Mouse (Mus musculus) layer of hippocampus, adult 9-11 months (tissue): ENCODE data around the gene Itga6.

Source experiments
- DNase-seq: peaks from one replicate; pipeline ENCODE4 v3.0.0; 2022

The Itga6 gene

DNA sequence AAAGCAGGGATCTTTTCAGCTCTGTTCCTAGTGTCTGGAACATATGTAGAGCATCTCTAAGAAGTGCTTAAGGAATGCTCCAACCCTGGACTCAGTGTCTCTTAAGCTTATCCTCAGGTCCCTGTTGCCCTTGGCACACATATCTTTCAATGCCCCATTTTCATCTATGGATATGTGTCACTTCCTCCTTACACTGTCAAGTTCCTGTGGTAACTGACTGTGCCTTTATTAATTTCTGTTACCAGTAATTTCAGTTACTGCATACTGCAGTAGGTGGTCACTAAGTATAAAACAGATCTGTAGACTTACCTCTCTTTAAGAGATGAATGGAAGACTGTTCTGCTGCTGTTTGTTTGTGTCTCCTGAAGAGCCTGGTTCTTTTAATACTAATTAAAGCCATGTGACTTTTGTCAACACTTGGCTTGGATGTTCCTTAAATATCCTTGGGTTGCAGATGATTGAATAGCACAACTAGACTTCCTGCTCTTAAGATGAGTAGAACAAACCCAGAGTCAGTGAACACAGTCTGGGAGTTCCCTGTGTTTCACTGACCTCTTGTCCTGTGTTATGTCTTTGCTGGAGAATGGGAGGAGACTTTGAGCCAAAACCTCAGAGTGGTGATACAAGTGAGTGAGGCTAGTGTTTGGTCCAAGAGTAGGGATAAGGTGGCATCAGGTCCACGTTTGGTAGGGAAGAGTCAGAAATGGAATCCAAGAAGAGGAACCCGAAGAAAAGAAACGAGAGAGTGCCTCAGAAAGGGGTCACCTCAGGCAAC lies 19.7 kb downstream of the Itga6 start:
- no peak for DNase-seq

DNA sequence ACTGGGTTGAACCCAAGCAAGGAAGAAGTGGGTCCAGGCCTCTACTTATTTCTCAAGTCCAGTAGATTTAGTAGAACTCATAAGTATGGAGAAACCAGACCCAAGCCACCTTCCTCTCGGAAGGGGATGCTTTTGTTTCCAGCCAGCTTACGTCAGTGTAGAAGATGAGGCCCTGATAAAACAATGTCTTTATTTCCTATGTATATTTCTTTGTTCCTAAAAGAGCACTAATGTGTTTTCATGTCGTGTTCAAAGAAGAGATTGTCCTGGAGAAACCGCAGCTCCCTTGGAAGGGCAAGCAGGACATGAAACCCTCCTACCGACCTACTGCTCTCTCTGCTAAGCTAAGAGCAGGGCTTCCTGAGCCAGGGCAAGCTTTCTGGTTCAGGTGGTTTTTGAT lies 20.6 kb downstream of the Itga6 start:
- no peak for DNase-seq

DNA sequence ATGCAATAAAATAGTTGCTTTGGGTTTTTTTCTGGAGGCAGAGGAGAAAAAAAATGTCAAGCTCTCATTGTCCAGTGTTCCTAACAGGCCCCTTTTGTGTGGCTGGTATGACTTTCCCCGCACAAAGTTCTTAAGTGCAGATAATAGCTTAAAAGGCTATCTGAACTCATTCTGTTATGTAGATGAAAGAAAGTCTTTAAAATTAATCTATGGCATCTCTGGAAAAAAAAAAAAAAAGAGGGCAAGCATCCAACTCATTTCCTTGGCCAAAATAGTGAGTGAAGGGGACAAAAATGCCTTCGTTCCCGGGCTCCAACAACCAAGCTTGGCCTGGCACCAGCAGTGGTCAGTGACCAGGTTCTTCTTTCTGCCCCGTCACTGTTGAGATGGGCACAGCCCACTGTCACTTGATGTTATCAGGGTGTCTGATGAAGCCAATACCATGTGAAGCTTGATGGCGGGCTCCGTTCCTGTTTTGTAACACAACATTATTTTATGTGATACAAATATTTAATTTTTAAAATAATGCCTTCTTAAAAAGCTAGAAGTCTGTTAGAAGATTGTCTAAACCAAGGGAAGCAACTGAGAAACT lies 21.7 kb downstream of the Itga6 start:
- DNase-seq, result no peak

- no peak for DNase-seq
Measured at GRCm38 (mm10) chr2:71771762-71772161, 26.3 kb downstream of the Itga6 start.

GRCm38 (mm10) chr2:71773714-71774113 lies 28.3 kb downstream of the Itga6 start:
- DNase-seq, result no peak

DNA sequence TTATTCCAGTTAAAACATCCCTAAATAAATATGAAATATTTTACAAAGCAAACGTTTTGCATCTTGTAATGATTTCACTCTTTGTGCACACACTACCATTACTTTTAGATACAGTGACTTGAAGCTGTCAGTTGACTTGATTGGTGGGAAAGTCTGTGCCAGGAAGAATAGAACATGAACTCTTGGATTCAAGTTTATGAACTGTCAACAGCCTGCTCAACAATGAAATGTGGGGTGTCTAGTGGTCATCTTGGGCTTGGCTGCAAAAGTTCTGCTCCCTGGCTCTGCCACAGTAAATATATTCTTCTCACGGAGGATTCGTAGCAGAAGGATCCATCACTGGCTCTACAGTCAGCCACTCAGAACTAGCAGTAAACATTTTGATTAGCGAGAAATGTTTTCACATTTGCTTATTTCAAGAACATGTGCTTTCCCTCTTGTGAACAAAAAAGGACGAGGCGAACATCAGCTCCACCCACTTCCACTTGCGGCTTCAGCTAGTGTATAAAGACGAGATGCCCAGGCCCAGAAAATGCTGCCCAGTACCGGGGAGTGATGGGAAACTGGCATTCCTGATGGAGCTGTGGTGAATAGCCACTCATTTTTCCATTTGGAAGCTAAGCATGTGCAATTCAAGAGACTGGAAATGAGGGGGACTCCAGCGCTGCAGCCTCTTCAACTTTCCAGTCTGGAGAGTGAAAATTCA lies 29.0 kb downstream of the Itga6 start:
- DNase-seq, result no peak

DNA sequence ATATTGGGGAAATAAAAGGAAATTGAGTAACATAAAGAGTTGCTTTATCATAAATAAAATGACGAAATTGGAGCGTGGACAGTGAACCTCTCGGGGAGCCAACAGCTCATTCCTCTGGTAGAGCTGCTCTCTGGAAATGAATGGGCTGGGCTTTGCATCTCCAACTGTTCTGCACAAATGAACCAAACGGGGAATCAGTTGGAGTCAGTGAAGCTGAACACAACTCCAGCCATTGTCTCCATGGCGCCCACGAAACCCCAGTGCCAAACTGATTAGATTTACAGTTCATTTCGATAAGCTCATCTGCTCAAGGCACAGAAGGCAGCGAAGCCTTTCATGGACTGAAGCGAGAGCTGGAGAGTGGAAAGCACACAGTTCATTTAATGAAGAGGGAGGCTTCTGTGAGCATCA lies 29.8 kb downstream of the Itga6 start:
- peak; percentile 71 for DNase-seq

DNA sequence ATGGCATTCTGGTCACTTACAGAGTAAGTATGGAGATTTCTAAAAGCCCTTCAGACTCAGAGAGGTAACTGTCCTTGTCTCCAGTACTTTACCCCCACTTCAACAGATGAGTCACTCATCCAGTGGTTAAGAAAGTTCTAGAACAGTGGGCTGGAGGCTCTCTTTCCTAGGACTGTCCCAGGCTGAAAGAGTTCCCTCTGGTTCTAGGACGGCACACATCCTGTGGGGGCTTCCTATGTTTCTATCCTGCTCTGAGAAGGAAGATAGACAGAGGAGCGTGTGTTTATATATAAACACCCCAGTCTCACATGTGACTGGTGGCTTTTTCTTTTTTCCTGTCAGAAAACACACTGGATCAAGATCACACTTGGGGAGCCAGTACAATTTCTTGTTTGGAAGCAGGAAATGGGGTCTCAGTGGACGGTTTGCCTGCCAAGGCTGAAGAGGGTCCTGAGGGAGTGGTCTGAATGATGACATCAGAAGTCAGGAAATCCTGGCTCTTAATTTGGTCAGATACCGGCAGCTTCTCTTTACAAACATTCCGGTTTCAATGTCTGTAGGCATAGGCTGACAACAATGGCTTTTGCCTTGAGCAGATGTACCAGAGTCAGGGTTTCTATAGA lies 34.0 kb downstream of the Itga6 start:
- DNase-seq, result no peak

DNA sequence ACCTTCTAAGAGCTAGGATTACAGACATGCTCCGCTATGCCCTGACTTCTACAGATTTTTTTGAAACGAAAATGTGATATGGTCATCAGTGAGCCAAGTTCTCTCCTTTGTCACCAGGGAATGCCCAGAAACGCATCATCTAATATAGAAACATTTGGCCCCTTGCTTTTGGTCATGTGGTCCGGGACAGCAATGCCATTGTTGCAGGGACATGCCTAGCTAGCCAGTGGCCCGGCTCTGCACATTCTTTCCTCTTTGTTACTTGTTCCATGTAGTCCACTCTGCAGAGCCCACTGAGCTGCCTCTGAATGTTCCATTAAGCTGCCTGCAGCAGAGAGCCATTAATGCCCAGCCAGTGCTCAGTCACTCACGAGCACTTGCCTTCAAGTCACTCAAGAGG lies 34.6 kb downstream of the Itga6 start:
- no peak for DNase-seq

DNA sequence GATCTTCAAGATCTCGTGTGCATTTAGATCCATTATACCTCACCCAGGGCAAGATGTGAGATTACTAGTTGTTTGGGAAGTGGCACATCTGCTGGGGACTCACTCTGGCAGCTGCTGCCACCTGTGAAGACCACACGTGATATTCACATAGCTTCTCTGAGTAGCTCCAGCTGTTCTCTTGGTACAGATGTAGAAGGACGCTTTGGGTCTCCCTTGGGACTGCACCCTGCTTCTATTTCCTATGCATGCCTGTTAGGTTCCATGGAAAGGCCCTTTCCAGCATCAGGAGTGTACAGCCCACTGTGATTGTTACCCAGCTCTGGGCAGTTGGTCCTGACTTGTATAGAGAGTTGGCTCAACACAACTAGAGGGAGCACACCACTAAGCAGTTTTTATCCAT lies 39.8 kb downstream of the Itga6 start:
- DNase-seq, result no peak

- no peak for DNase-seq
Measured at GRCm38 (mm10) chr2:71786060-71786459, 40.6 kb downstream of the Itga6 start.

- DNase-seq, result peak; percentile 11
Measured at GRCm38 (mm10) chr2:71786591-71787155, 41.3 kb downstream of the Itga6 start.

DNA sequence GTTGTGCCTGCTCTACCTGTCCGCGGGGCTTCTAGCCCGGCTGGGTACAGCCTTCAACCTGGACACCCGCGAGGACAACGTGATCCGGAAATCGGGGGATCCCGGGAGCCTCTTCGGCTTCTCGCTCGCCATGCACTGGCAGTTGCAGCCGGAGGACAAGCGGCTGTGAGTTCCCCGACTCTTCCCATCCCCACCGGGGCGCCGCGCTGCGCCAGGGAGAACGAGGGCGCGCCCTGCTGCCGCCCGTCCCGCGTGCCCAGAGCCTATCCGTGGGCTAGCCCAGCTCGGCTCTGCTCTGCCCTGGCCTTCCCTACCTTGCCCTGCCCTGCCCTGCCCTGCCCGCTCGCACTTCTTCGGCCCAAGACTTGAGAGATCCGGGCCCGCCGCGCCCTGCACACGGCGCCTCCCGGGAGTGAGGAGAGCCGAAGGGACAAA lies 41.8 kb downstream of the Itga6 start:
- peak; percentile 14 for DNase-seq

DNA sequence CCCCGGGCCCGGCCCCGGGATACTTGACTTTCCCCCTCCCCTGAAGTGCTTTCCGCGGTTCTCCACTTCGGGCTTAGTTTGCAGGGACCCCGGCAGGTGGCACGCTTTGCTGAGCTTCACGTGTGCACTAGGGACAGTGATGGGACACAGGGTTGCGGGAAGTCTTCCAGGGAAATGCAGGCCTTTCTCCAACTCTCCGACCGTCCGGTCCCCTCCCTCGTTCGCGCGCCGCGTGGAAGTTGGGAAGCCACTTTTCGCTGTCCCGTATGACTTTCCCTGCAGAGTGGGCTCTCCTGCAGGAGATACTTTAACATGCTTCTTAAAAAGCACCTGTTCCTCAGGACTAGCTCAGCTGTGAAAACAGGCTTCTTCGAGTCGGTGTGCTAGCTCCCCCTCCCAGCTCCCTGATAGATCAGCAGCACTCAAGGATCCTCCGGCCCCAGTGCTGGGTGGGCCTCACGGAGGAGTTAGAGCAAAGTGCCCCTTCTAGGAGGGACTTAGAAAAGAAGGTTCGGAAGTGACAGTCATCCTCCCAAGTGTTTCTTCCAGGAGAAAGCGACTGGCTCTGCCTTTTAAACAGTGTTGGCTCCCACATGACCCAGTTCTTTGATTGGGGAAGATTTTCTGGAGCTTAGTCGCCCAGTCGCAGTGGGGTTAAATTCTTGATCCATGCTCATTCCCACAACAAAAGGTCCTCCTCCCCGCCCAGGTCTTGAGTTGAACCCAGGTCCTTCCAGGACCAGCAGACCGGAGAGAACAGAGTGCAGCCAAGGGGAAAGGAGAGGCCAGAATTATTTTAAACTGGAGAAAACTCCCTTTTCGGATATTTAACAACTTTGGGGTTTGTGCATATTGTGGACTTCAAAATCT lies 42.4 kb downstream of the Itga6 start:
- DNase-seq, result no peak

GRCm38 (mm10) chr2:71790752-71791151 lies 45.3 kb downstream of the Itga6 start:
- no peak for DNase-seq

DNA sequence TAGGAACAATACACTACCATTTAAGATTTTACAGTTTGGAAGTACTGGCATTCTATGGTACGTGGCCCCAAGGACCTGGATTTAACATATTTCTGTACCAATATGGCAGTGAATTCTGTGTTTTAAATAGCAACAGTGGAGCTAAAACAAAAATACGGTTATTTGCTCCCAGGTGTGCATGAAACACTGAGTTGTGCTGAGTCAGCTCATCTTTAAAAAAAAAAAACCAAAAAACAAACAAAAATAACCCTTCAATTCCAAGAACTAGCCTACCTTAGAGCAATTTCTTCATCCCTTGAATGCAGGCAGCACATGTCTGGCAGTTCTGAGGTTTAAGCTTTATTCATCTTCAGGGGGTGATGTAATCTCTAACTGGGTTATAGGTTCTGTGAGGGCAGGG lies 45.8 kb downstream of the Itga6 start:
- no peak for DNase-seq

- no peak for DNase-seq
Measured at GRCm38 (mm10) chr2:71794139-71794538, 48.7 kb downstream of the Itga6 start.

- DNase-seq, result no peak
Measured at GRCm38 (mm10) chr2:71796787-71797186, 51.4 kb downstream of the Itga6 start.

- no peak for DNase-seq
Measured at GRCm38 (mm10) chr2:71800798-71801197, 55.4 kb downstream of the Itga6 start.

GRCm38 (mm10) chr2:71801691-71802090 lies 56.3 kb downstream of the Itga6 start:
- no peak for DNase-seq

GRCm38 (mm10) chr2:71802131-71802530 lies 56.7 kb downstream of the Itga6 start:
- no peak for DNase-seq

DNA sequence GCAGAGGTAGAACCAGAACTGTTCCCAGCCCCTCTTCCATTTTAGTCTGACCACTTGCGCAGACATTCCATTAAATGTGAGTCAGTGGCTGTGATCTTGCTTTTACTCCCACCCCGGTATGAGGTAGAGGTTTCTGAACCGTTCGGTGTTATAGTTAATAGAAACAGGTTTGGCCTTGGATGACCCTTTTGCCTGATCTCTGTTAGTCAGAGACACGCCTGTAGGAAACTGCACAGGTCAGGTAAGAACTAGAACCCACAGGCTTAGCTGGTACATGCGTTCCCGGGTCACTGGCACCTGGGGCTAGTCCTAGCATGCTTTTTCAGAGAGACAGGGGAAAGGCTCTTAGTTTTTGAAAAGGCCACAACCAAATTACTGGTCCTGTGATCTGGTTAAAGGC lies 59.7 kb downstream of the Itga6 start:
- DNase-seq, result no peak
